Mouse (Mus musculus): Measurements from ENCODE around the gene Exoc1.

DNA sequence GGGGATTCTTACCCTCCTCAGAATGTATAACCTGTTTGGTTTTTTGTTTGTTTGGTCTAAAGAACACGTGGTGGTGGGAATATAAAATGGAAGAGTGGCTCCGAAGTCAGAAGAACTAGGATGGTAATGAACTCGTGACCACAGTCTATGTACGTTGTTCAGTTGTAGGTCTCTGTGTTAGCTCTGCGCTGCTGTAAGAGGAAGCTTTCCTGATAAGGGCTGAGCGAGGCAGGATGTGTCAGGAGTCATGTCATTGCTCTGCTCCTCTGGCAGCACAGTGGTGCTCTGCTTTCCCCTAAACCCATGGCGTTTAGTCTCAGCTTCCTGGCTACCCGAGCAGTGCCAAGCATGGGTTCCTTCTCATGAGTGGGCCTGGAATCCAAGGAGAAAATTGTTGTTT, 21.3 kb downstream of the Exoc1 start:
- TF ChIP-seq CTCF (IDR thresholded peaks at IDR 0.05; ENCODE audit: borderline replicate concordance, control insufficient read depth, extremely low read depth, insufficient read depth, low read length, poor library complexity) = no peak
- no peak for TF ChIP-seq POLR2A (IDR thresholded peaks at IDR 0.05; ENCODE audit: control insufficient read depth, extremely low read depth, insufficient read depth, low read length, poor library complexity)
